In the genomic region with DNA sequence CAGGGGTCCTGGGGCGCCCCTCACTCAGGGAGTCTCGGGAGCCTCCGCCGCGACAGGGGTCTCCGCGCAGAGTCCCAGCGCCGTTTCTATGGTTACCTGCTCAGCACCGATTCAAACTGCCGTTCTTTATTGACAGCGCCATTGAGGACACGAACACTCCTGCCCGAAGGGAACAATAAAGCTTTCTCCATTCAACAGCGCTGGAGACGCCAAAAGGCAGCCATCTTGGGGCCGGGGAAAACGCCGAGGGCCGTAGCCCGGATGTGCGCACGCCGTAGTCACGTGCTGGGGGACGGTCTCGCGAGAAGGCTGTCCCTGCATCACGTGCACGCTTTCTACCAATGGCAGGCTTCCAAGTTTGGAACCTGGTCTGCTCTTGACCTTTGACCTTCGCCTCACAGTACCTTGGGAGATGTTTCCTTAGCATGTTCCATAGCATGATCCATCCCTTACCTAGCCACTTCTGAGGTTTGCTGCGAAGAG, we compare ENCODE assay signal across 8 mouse cellular contexts. TPM values are rescaled to one million over a fixed set of nuclear protein-coding genes. Genes with fewer than 3 reads are reported as not detected.
A peak's percentile ranks its signal among the peaks of the same experiment; 100 is the strongest.
DNase-seq lines count a peak whose midpoint lies in the region; ATAC-seq and TF ChIP-seq lines count a peak whose summit lies in the region.

A gene (minus strand): TSS at position 252 of the 483 bp plus-strand sequence.

- DNase-seq in A20 (ENCODE audit: low read depth, low spot score) = peak; percentile 95
- DNase-seq in heart, adult 9 months (ENCODE audit: low spot score in 2 of 2) = peak; percentile 86 to 92
- peak; percentile 81 for DNase-seq in monocyte, adult 2 months (ENCODE audit: low read depth in 1 of 2, low spot score in 2 of 2)
- peak; percentile 83 to 89 for DNase-seq in spleen, postnatal 36 days (ENCODE audit: low spot score in 2 of 2)

- H3K4me3 ChIP-seq in bone marrow macrophage, adult 2 months (ENCODE audit: insufficient read depth, low read length) = peak within 1 kb of the TSS; percentile 78
- peak within 1 kb of the TSS; percentile 61 for H3K4me3 ChIP-seq in embryonic fibroblast, embryonic 13.5 days (ENCODE audit: insufficient read depth, low read length)
- peak within 1 kb of the TSS; percentile 90 for H3K4me3 ChIP-seq in kidney, embryonic 14.5 days (ENCODE audit: low read length)
- H3K4me3 ChIP-seq in limb, embryonic 15.5 days = peak within 1 kb of the TSS; percentile 72

- H3K9ac ChIP-seq in kidney, embryonic 14.5 days (ENCODE audit: low read depth, low read length) = peak within 1 kb of the TSS; percentile 78
- peak within 1 kb of the TSS; percentile 61 for H3K9ac ChIP-seq in limb, embryonic 15.5 days

- peak within 1 kb of the TSS; percentile 76 for H3K4me2 ChIP-seq in kidney, embryonic 14.5 days (replicated peaks; ENCODE audit: low read depth, low read length)
- peak within 1 kb of the TSS; percentile 72 for H3K4me2 ChIP-seq in limb, embryonic 15.5 days

- no peaks in the 10 kb centered on the region for H3K36me3 ChIP-seq in kidney, embryonic 14.5 days (ENCODE audit: control insufficient read depth, insufficient read depth, low read length)
- no peaks in the 10 kb centered on the region for H3K36me3 ChIP-seq in limb, embryonic 15.5 days

- peaks cover 4% of the 10 kb centered on the region; the same call in 1 of the 2 replicates for H3K27me3 ChIP-seq in kidney, embryonic 14.5 days (ENCODE audit: control insufficient read depth, insufficient read depth, low read length)
- peaks cover 32% of the 10 kb centered on the region for H3K27me3 ChIP-seq in limb, embryonic 15.5 days

- no peak for TF ChIP-seq POLR2A in bone marrow macrophage, adult 2 months (IDR thresholded peaks at IDR 0.05; ENCODE audit: borderline replicate concordance, low read depth, low read length)
- peak; percentile 47 for TF ChIP-seq POLR2A in embryonic fibroblast, embryonic 13.5 days (IDR thresholded peaks at IDR 0.05; ENCODE audit: low read depth, low read length)

- peaks cover 2% of the 10 kb centered on the region; the same call in 1 of the 2 replicates for H3K4me1 ChIP-seq in bone marrow macrophage, adult 2 months (ENCODE audit: control insufficient read depth, insufficient read depth, low read length)
- H3K4me1 ChIP-seq in embryonic fibroblast, embryonic 13.5 days (ENCODE audit: control insufficient read depth, insufficient read depth, low read length) = no peaks in the 10 kb centered on the region
- peaks cover 12% of the 10 kb centered on the region for H3K4me1 ChIP-seq in kidney, embryonic 14.5 days (ENCODE audit: control insufficient read depth, insufficient read depth, low read length)
- H3K4me1 ChIP-seq in limb, embryonic 15.5 days = peaks cover 22% of the 10 kb centered on the region

- ATAC-seq in kidney, embryonic 14.5 days (ENCODE audit: low FRiP score, low TSS enrichment) = peak; percentile 95
- ATAC-seq in limb, embryonic 15.5 days (ENCODE audit: insufficient number of reproducible peaks, low FRiP score, low TSS enrichment, low read depth) = peak; percentile 93

- WGBS in kidney, embryonic 14.5 days = under 1% methylated on average over 32 of the region's 32 CpGs
- 1% methylated on average over 31 of the region's 32 CpGs for WGBS in limb, embryonic 15.5 days

- no peak for TF ChIP-seq CTCF in bone marrow macrophage, adult 2 months (IDR thresholded peaks at IDR 0.05; ENCODE audit: low read depth, low read length)
- no peak for TF ChIP-seq CTCF in embryonic fibroblast, embryonic 13.5 days (IDR thresholded peaks at IDR 0.05; ENCODE audit: borderline replicate concordance, insufficient read depth, low read length)

- peaks cover 7% of the 10 kb centered on the region; the same call in 1 of the 2 replicates for H3K9me3 ChIP-seq in kidney, embryonic 14.5 days (ENCODE audit: control insufficient read depth, low read length)
- no peaks in the 10 kb centered on the region for H3K9me3 ChIP-seq in limb, embryonic 15.5 days

- peak within 1 kb of the TSS; percentile 1 for H3K27ac ChIP-seq in bone marrow macrophage, adult 2 months (ENCODE audit: insufficient read depth, low read depth, low read length)
- no peak within 1 kb of the TSS for H3K27ac ChIP-seq in embryonic fibroblast, embryonic 13.5 days (ENCODE audit: insufficient read depth, low read length)
- H3K27ac ChIP-seq in kidney, embryonic 14.5 days (ENCODE audit: low read depth, low read length) = peak within 1 kb of the TSS; percentile 33; the same call in 1 of the 2 replicates
- H3K27ac ChIP-seq in limb, embryonic 15.5 days = peak within 1 kb of the TSS; percentile 70; the same call in 1 of the 2 replicates

RNA-seq across cellular contexts. Expression of the gene that starts here (rescaled TPM):
- polyA plus RNA-seq in bone marrow macrophage, adult 2 months (2012; ENCODE audit: insufficient read depth, insufficient read length, missing spikeins) = 4.8 and 6.3 TPM in 2 replicates
- 4.5 and 4.9 TPM in 2 replicates for polyA plus RNA-seq in embryonic fibroblast, embryonic 13.5 days (2011; ENCODE audit: insufficient read length, low read depth, missing spikeins)
- 3.3 and 5.6 TPM in 2 replicates for polyA plus RNA-seq in kidney, embryonic 14.5 days (2014; fragmentation: Nextera tagmentation; extraction: Ambion mirVana)
- 3.7 and 3.9 TPM in 2 replicates for polyA plus RNA-seq in limb, embryonic 15.5 days (2015; fragmentation: Nextera tagmentation; extraction: Ambion mirVana)
